Mouse (Mus musculus) layer of hippocampus, postnatal 14 days (tissue): ENCODE data around the gene Smyd4. TPM values are rescaled to one million over a fixed set of nuclear protein-coding genes. Genes with fewer than 3 reads are reported as not detected.
"Not testable (repeated sequence)": the region's sequence is repeated elsewhere in the genome, so short reads cannot be mapped to it uniquely, and the experiment has no call there.

Experiments
- DNase-seq, 2 experiments: peaks; one replicate each; pipeline ENCODE4 v3.0.0; 2021 to 2022; ENCODE audit warnings: low spot score in 2 of 2, mixed read lengths in 1 of 2
- total RNA-seq, 2 experiments: library from RNA; stranded (reverse); gene quantifications; 2 replicates each; pipeline ENCODE4 v1.2.3; 2021

Smyd4 gene
- total RNA-seq, 2 experiments from 2014 or later: 10.6 to 12.3 TPM

DNA sequence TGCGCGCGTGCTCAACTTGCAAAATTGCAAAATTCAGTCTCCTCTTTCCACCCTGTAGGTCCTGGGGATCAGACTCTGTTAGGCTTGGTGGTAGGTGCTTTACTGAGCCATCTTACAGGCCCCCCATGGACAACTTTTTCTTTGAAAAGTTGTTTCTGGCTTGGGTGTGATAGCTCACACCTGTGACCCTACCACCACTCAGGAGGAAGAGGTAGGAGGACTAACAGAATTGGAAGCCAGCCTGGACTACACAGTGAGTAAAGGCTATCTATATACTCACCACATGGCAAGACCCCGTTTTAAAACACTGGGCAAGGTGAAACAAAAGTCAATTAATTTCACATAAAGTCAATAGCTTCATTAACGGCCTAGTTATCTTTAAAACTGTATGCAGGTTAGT lies 3.5 kb upstream of the Smyd4 start:
- DNase-seq: no peak

DNA sequence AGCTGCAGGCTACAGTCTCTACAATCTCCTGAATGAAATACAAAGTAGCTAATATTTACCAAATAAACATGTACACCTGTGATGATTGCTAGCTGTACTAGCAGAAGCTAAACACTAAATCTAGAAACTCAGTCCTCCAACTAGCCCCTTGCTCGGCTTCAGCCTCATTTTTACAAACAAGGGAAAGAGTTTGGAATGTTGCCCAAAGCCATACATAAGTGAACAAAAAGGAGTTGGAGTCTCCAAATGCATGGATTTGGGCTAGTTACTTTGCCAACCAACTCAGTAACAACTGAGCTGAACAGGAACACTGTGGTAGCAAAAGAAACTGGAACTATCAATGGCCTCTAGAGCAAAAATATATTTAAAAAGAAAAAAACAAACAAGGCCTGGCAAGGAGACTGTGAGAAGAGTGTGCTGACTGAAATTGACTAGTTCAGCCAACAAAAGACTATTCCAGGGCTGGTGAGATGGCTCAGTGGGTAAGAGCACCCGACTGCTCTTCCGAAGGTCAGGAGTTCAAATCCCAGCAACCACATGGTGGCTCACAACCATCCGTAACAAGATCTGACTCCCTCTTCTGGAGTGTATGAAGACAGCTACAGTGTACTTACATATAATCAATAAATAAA lies 1.6 kb upstream of the Smyd4 start:
- DNase-seq: no peak

DNA sequence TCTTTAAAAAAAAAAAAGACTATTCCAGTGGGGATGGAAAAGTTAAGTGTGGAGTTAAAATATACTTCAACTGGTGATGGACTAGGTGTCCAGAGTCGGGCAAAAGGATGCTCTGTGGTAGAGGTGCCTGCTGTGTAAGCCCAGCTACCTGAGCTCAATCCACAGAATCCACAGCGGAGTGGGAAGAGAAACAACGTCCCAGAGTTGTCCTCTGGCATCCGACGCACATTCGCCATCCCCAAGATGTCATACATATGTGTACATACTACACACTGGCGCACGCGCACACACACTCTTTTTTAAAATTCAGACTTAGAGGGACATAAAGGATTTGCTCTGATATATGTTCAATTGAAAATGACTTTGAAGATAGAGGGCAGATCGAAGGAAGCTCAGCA lies 1.0 kb upstream of the Smyd4 start:
- no peak for DNase-seq

DNA sequence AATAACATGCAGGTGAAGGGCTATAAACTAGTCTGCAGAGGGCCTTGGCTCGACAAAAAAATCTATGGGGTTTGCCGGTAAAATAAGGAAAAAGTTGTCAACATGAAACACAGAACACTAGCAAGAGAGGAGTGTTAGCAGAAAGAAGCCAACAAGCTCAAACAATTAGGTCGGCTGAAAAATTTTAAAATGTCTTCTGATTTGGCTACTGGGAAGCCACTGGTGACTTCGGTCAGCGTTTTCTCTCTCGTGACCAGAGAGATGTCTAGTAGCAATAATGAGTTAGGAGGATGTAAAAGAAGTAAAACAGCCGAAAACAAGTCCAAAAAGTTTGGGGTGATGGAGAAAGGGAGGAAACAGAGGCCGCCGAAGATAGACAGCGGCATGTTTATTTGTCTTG lies 637 bp upstream of the Smyd4 start:
- DNase-seq: no peak

- DNase-seq: no peak
These were observed 643 bp downstream of the Smyd4 start for GRCm38 (mm10) chr11:75348890-75349261.

- DNase-seq: no peak
These were observed 3.0 kb downstream of the Smyd4 start for GRCm38 (mm10) chr11:75351225-75351624.

DNA sequence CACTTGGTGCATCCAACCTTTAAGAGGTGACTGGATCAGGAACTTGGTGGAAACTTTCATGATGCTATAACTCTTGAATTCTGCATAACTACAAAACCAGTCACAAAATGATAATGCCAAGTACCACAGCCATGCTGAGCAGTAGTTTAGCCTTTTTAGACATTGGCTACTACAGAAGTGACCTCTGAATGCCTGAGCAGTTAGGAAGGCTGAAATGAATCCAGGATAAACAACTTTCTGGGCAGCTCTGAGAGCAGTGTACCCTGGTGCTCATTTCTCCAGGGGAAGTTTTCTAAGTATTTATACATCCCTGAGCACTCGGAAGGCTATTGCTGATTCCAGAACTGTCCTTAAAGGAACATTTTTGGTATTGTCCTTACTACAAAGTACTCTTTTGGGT lies 7.2 kb downstream of the Smyd4 start:
- DNase-seq: no peak

DNA sequence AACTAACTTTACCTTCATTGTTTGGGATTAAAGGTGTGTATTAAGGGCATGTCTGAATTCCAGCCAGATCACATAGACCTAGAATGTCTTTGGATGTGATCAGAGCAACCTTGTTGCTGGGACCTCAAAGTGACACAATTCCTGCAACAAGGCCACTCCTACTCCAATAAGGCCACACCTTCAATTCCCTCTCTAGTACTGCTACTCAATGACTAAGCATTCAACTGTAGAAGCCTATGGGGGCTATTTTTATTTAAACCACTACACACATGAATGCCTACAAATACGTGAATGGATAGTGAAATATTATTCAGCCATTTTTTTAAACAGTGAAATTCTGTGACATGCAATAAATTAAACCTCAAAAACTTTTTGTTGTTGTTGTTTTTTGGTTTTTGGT lies 28.9 kb downstream of the Smyd4 start:
- no peak for DNase-seq

DNA sequence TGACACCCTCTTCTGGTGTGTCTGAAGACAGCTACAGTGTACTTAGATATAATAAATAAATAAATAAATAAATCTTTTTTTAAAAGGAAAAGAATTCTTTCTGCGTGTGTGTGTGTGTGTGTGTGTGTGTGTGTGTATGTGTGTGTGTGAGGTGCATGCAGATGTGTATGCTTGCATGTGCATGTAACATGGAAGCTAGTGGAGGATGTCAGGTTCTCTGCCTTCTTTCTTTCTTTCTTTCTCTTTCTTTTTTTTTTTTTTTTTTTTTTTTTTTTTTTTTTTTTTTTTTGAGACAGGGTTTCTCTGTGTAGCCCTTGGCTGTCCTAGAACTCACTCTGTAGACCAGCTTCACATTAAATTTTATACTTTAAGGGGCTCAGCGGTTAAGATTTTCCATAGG lies 30.6 kb downstream of the Smyd4 start:
- DNase-seq: not testable (repeated sequence)

GRCm38 (mm10) chr11:75383529-75383928 lies 35.3 kb downstream of the Smyd4 start:
- not testable (repeated sequence) for DNase-seq

- no peak for DNase-seq
These were observed 47.4 kb downstream of the Smyd4 start for GRCm38 (mm10) chr11:75395611-75396010.

GRCm38 (mm10) chr11:75397452-75397851 lies 49.2 kb downstream of the Smyd4 start:
- peak in 1 of 2 experiments; percentile 37 for DNase-seq

DNA sequence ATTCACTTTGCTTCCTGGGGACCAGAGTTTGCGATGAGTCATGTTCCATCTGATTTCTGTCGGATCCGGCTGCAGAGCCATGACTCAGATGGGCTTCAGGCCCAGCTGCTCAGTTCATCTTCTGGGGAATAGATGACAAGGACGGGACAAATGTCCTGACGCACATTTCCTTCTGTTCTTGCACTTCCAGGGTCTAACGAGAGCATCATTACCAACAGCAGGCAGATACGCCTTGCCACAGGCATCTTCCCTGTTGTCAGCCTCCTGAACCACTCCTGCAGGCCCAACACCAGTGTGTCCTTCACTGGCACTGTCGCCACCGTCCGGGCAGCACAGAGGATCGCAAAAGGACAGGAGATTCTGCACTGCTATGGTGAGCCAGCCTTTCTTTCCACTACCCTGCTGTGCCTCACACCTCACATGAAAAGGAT lies 51.2 kb downstream of the Smyd4 start:
- DNase-seq: peak in 1 of 2 experiments; percentile 34

DNA sequence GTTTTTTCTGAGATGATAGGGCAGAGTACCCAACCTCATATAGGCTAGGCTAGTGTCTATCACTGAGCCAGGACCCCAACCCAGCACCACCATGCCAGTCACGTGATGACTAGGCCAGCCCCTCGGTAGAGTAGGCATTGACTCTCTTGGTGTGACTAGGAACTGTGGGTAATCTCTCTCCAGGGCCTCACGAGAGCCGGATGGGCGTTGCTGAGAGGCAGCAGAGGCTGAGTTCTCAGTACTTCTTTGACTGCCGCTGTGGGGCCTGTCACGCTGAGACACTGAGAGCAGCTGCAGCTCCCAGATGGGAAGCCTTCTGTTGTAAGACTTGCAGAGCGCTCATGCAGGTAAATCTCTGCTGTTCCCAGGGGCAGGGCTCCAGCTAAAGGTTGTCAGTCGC lies 51.9 kb downstream of the Smyd4 start:
- DNase-seq: no peak

- DNase-seq: peak; percentile 63 to 76
These were observed 54.0 kb downstream of the Smyd4 start for GRCm38 (mm10) chr11:75402271-75402690.

GRCm38 (mm10) chr11:75403301-75404052 lies 55.2 kb downstream of the Smyd4 start:
- no peak for DNase-seq

- DNase-seq: no peak
These were observed 56.6 kb downstream of the Smyd4 start for GRCm38 (mm10) chr11:75404801-75405200.

- DNase-seq: no peak
These were observed 57.9 kb downstream of the Smyd4 start for GRCm38 (mm10) chr11:75406104-75406503.

DNA sequence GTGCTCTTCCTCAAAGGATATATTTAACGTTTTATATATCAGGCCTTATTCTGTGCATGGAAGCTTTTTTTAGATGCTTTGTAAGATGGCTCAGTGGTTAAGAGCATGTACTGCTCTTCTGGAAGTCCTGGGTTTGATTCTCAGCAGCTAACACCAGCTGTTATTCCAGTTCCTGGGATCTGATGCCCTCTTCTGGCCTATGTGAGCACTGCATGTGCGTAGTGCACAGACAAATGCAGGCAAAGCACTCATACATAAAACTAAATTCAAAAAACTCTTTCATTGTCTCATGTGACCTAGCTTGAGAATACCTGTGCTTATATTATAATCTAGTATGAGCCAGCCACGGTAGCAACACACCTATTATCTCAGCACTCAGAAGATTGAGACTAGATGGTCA lies 58.6 kb downstream of the Smyd4 start:
- no peak for DNase-seq

DNA sequence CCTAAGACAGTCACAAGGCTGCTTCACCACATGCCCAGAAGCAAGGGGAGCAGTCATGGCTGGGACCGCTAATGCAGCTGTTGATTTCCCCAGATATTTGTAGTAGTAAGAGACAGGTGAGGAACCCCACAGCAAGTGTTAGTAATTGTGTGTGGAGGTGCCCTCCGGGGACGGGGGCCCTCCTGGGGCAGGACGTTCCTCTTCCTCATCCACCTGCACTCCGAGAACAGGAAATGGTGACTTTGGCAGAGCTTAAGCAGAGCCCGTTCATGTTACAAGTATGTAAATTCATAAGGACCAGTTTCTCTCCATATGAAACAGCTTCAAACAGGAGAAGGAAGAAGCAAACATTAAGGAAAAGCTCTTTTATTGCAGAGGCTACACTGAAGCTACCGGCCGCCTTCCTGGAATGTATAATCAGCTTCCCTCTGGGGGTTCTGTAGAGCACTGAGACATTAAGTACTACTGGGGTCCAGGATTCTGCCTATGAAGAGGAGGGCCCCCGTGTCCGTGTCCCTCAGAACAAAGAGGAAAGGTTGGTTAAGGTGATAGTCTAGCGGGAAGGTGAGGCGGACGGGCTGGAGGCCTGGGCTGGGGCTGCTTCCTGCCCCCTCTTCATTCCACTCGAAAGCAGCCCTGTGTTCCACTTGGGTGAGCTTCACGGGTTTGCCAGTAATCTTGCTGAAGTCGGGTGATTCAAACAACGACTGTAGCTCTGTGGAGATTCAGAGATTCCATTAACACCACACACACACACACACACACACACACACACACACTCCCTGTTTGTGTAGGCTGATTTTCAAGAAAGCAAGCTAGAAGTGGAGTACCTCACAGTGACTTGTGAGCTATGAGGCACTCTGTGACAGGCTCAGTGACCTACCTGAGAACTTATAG lies 61.7 kb downstream of the Smyd4 start:
- DNase-seq: no peak

GRCm38 (mm10) chr11:75410591-75410990 lies 62.4 kb downstream of the Smyd4 start:
- DNase-seq: no peak

DNA sequence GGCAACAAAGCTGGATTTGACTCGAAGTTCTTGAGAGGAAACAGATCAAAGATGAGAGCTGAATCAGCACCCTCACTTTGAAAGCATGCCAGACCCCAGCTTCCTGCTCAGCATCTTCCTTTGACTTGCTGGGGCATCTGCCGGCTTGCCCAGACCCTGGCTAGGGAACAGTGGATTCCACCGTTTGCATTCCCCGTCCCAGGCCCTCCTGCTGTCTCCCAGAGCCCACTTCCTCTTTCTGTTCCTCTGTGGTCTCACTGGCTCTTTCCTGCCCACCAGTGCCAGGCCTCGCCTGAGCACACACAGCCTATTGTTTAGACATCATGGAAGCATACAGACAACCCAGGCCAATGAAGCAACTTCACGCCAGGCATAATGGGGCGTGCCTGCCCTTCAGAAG lies 66.9 kb downstream of the Smyd4 start:
- DNase-seq: no peak
